Mouse (Mus musculus) CH12.LX (cell line): ENCODE data around the gene Hsdl1.

Experiments used
- CTCF ChIP-seq, 2 experiments: IDR thresholded peaks in 1 of 2; conservative IDR thresholded peaks in 1 of 2; 2 replicates each; pipeline ENCODE4 v1.5.1; 2011 to 2012; ENCODE audit warnings: low read depth in 2 of 2, low read length in 2 of 2, improper control_type of control experiment in 1 of 2, inconsistent platforms in 1 of 2, mild to moderate bottlenecking in 1 of 2, moderate library complexity in 1 of 2
- ELF1 ChIP-seq: IDR thresholded peaks from 2 replicates; pipeline ENCODE4 v1.6.1; 2014; ENCODE audit warnings: low read depth, mild to moderate bottlenecking, inconsistent platforms, low read length, improper control_type of control experiment
- HCFC1 ChIP-seq: IDR thresholded peaks from 2 replicates; pipeline ENCODE4 v1.6.1; 2012; ENCODE audit warnings: low read depth, mild to moderate bottlenecking, inconsistent platforms, low read length, improper control_type of control experiment
- MAX ChIP-seq: IDR thresholded peaks from 2 replicates; pipeline ENCODE4 v1.6.1; 2011; ENCODE audit warnings: low read length, improper control_type of control experiment
- MEF2A ChIP-seq: IDR thresholded peaks from 2 replicates; pipeline ENCODE4 v1.6.1; 2014; ENCODE audit warnings: low read depth, mild to moderate bottlenecking, inconsistent platforms, low read length, improper control_type of control experiment, borderline replicate concordance
- NRF1 ChIP-seq: IDR thresholded peaks from 2 replicates; pipeline ENCODE4 v1.6.1; 2014; ENCODE audit warnings: low read depth, mild to moderate bottlenecking, inconsistent platforms, low read length, improper control_type of control experiment, moderate library complexity
- POLR2A ChIP-seq: IDR thresholded peaks from 2 replicates; pipeline ENCODE4 v1.6.1; 2011; ENCODE audit warnings: low read depth, mild to moderate bottlenecking, improper control_type of control experiment, low read length
- SMC3 ChIP-seq: IDR thresholded peaks from 2 replicates; pipeline ENCODE4 v1.6.1; 2011; ENCODE audit warnings: low read depth, low read length, improper control_type of control experiment
- USF1 ChIP-seq: IDR thresholded peaks from 2 replicates; pipeline ENCODE4 v1.6.1; 2014; ENCODE audit warnings: low read depth, mild to moderate bottlenecking, inconsistent platforms, low read length, improper control_type of control experiment

DNA sequence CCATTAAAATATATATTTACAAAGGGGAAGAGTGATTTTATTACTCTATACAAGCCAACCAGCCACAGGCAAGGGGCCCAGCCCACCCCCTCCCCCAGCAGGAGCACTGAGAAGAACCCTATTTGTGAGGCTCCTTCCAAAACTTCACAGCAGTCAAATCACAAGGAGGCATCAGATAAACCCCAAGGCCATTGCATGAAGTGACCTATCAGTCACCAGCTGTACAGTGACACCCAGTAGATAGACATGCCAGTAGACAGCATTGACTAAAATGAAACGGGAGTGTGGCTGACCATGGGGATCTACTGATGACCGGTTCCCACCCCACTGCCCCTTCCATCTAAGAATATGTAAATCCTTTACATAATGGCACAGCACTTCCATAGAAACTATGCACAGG lies 22.0 kb downstream of the Hsdl1 start:
- TF ChIP-seq HCFC1 (no peak), POLR2A (no peak), USF1 (no peak), MEF2A (no peak), MAX (no peak), CTCF (conservative IDR thresholded peaks at IDR 0.05 in 1 of 2, IDR thresholded peaks at IDR 0.05 in 1 of 2; ENCODE audit: low read depth in 2 of 2, low read length in 2 of 2) (no peak), SMC3 (no peak), ELF1 (no peak), NRF1 (no peak)
